Mouse (Mus musculus) ES-E14 (cell line): ENCODE measurements at regions not wholly inside any gene's neighbourhood (a gene's known extent, or its start where the extent isn't known, plus 50 kb on each side); places are given as distances from the start of the nearest gene placed in this dataset.

Experiments
- CHD2 ChIP-seq: IDR thresholded peaks from 2 replicates; pipeline ENCODE4 v1.6.1; 2014; ENCODE audit warnings: mild to moderate bottlenecking, low read depth, low read length, inconsistent platforms
- ZC3H11A ChIP-seq: IDR thresholded peaks from 2 replicates; pipeline ENCODE4 v1.6.1; 2012; ENCODE audit warnings: low read depth, mild to moderate bottlenecking, inconsistent platforms, low read length, borderline replicate concordance

- TF ChIP-seq ZC3H11A (no peak), CHD2 (no peak)
Measured at GRCm38 (mm10) chr4:7363508-7363907, 875.3 kb downstream of the Car8 start.
